Mouse (Mus musculus) cortical plate, adult 2 months (tissue): ENCODE measurements around the gene Dscaml1.

ENCODE experiments used
- CTCF ChIP-seq: fragments of 200-500 bp; IDR thresholded peaks from 2 replicates; pipeline ENCODE4 v1.5.1; 2011; ENCODE audit warnings: mild to moderate bottlenecking, control low read depth, low read length; ENCODE audit not compliant: insufficient read depth; ENCODE audit errors: extremely low read depth
- POLR2A ChIP-seq: fragments of 200-500 bp; IDR thresholded peaks from 2 replicates; pipeline ENCODE4 v1.6.1; 2011; ENCODE audit warnings: mild to moderate bottlenecking, low read length, control low read depth; ENCODE audit not compliant: insufficient read depth; ENCODE audit errors: extremely low read depth

GRCm38 (mm10) chr9:45386698-45387097 is 39.7 kb upstream of the Dscaml1 start:
- TF ChIP-seq POLR2A, result no peak
- no peak for TF ChIP-seq CTCF
